Mouse (Mus musculus) G1E-ER4 (cell line): Measurements from ENCODE around the gene Opalin. TPM values are rescaled to one million over a fixed set of nuclear protein-coding genes. Genes with fewer than 3 reads are reported as not detected.

ENCODE experiments used
- GATA1 ChIP-seq: IDR thresholded peaks from one replicate; pipeline ENCODE4 v1.8.0; 2012; ENCODE audit warnings: low read length, inconsistent platforms
- polyA plus RNA-seq: library from polyadenylated mRNA; stranded (reverse); fragments of >175 nt; gene quantifications from 2 replicates; pipeline ENCODE4 v1.2.3, GENCODE M21; 2012

Gene Opalin
- polyA plus RNA-seq: not detected in 2 replicates

DNA sequence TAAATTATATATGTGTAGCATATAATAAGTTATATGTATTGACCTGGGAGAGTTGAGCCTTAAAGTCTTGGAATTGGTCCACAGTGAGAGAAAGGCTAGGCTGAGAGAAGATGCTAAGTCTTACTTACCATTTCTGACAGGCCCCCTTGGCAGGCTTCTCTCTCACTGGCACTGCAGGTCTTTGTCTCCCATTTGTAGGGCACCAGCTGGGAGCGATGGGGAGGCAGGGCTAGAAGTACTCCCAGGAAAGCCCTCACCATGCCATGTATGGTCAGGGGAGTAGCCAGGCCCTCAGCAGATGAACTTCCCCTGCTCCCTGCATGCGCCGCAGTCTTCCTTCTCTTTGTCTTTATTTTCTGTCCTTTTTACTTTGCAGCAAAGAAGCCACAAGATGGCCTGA is at the start of gene Opalin:
Gene Opalin (minus strand): TSS at position 208 of the 400 bp plus-strand sequence.
- TF ChIP-seq GATA1: no peak

- TF ChIP-seq GATA1: no peak
These were observed 46.1 kb upstream of the Opalin start for GRCm38 (mm10) chr19:41123009-41123408.

DNA sequence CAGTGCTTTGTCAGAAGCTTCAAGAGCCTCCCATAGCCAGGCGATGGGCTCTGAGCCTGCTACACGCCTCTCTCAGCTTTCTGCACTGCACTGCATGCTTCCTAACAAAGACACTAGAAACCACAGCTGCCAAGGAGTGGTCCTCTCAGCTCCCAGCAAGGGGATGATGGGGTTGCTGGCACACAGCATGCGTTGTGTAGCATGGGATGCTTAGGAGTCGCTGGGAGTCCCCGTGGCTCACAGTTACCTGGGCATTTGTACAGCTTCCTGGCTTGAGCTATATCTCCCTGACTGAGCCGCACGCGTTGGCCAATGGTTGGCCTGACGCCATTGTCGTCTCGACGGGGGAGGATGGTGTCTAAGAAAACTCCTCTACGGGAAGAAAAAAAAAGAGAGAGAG is 43.0 kb upstream of the Opalin start:
- no peak for TF ChIP-seq GATA1

GRCm38 (mm10) chr19:41118346-41118745 is 41.4 kb upstream of the Opalin start:
- no peak for TF ChIP-seq GATA1

GRCm38 (mm10) chr19:41117334-41117733 is 40.4 kb upstream of the Opalin start:
- no peak for TF ChIP-seq GATA1

GRCm38 (mm10) chr19:41114611-41115010 is 37.7 kb upstream of the Opalin start:
- TF ChIP-seq GATA1: no peak

- no peak for TF ChIP-seq GATA1
These were observed 37.1 kb upstream of the Opalin start for GRCm38 (mm10) chr19:41113911-41114531.

GRCm38 (mm10) chr19:41112609-41113008 is 35.7 kb upstream of the Opalin start:
- no peak for TF ChIP-seq GATA1

DNA sequence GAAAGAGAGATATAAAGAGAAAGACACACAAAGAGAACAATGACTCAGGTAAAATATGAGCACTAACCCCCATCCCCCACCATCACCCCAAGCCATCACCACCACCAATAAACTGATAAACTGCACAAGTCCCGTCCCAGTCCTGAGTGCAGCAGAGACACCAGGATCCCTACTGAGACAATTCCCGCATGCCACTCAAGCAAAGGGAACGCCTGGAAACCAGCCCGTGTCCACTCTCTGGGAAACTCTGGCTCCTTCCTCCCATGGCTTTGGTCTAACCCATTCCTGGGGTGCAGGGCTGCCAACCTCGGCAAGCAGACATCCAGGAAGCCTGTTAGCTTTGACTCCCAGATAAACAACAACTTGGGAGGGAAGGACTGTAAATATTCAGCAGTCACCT is 33.1 kb upstream of the Opalin start:
- TF ChIP-seq GATA1: no peak

DNA sequence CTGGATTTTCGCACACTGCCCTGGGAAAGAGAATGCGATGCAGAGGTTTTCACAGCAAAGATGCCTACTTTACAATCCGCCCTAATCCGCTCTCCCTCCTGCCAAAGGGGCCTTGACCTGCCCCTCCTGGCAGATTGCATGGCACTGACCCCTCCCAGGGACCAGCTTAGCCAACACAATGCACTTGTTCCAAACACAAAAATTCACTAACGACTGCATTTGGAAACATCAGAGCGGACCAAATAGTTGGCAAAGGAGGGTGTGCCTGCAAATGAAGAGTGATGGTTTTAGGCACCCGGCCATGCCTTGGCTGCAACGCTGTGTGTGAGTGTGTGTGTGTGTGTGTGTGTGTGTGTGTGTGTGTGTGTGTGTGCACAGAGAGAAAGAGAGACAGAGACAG is 32.6 kb upstream of the Opalin start:
- TF ChIP-seq GATA1: no peak

DNA sequence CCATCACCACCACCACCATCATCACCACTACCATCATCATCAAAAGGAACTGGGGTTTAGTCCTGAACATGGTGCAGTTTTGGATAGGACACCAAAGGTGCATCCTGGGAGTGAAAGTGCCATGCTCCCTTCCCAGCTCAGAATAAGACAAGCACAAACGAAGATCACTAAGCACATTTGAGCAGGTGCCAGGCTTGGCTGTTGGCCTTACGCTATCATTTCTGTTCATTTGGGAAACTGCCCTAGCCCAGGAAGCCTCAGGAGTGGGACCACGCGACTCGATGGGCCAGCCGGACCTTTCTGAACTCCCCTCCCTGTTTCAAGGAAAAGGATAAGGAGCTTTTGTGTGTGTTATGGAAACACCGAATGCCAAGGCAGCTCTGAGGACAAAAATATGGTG is 31.8 kb upstream of the Opalin start:
- no peak for TF ChIP-seq GATA1

GRCm38 (mm10) chr19:41107530-41107929 is 30.6 kb upstream of the Opalin start:
- TF ChIP-seq GATA1: no peak

- TF ChIP-seq GATA1: no peak
These were observed 28.0 kb upstream of the Opalin start for GRCm38 (mm10) chr19:41104922-41105321.

- TF ChIP-seq GATA1: no peak
These were observed 24.5 kb upstream of the Opalin start for GRCm38 (mm10) chr19:41101390-41101789.

- TF ChIP-seq GATA1: no peak
These were observed 23.9 kb upstream of the Opalin start for GRCm38 (mm10) chr19:41100863-41101262.

- no peak for TF ChIP-seq GATA1
These were observed 20.1 kb upstream of the Opalin start for GRCm38 (mm10) chr19:41097038-41097437.

DNA sequence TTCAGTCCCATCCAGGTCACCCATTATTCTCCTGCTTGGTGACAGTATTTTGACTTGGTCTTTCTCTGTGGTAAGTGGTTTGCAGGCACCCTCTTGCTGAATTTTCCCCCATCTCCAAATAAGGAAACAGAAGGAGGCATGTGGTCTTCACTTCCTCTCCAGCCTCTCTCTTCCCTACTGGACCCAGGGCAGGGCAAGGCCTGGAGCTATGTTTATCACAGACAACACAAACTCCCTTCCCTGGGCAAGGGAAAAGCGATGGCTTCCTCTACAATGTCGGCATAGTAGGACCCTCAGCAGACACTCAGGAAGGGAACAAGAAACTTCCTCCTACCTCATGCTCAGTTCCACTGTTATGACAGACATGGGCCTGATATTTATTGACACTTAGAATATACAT is 15.0 kb upstream of the Opalin start:
- no peak for TF ChIP-seq GATA1

DNA sequence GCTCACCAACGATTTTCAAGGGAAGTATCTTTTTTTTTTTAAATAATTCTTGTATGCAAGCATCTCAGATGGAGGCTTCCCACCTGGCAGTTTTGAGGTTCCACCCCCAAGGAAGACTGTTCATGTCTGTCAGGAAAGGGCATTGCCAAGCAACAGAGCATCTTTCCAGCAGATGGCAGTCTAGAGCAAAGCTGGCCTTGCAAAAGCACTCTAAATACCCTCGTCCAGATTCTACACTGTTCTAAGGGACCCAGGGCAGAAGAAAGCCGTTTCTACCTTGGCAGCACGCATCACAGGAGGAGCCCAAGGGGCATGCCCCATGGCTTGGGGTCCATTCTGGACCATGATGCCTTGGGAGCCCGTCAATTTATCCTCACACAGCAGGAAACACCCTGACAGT is 12.9 kb upstream of the Opalin start:
- no peak for TF ChIP-seq GATA1
